Mouse (Mus musculus) heart, postnatal 14 days (tissue): ENCODE measurements at regions not wholly inside any gene's neighbourhood (a gene's known extent, or its start where the extent isn't known, plus 50 kb on each side); places are given as distances from the start of the nearest gene placed in this dataset.
"Not testable (repeated sequence)": the region's sequence is repeated elsewhere in the genome, so short reads cannot be mapped to it uniquely, and the experiment has no call there.

Experiments used
- DNase-seq, 2 experiments: peaks; one replicate each; pipeline ENCODE4 v3.0.0; 2021 to 2022
- intact Hi-C: fragments of 180-260 bp; cut with DNase I; formaldehyde crosslinking; loops from one replicate; pipeline ENCODE4 v1.15.1; 2025

- DNase-seq: no peak
- intact Hi-C loops: no loop called here
These were observed 180.1 kb upstream of the Irx2 start for GRCm38 (mm10) chr13:72448458-72449058.

DNA sequence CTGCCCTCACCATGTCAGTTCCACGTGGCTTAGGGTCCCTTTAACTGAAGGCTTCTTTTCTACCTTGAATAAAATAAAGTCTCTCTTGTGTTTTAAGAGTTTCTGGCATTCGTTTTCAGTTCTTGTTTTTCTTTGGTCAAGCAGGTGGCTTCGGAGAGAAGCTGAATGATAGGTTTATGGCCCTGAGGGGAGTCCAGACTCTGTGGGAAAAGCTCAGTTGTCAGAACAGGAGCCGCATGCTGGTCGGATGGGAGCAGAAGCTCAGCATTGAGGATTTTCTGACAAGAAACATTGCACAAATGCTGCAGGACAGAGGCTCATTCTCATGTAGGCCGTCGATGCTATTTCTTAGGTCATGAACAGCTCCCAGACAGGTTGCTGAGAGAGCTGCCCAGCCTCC lies 133.3 kb upstream of the Irx2 start:
- intact Hi-C loops: no loop called here
- DNase-seq: no peak

DNA sequence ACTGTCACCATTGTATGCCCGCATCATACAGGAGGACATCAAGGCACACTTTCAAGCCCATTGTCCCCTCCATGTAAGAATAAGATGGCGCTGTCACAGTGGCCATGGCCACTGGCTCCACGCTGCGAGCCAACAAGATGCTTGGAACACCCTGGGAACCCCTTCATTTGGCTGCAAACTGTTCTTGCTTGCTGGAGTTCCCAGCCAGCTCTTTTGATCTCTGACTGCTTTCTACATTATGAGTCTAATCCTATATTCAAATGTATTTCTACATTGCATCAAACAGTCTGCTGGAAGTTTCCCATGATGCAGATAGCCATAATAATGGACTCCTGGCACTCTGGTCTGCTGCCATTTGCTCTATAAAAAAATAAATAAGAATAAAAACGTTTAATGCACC lies 131.6 kb upstream of the Irx2 start:
- intact Hi-C loops: no loop called here
- no peak for DNase-seq

GRCm38 (mm10) chr13:72497521-72497920 lies 131.1 kb upstream of the Irx2 start:
- intact Hi-C loops: no loop called here
- no peak for DNase-seq

DNA sequence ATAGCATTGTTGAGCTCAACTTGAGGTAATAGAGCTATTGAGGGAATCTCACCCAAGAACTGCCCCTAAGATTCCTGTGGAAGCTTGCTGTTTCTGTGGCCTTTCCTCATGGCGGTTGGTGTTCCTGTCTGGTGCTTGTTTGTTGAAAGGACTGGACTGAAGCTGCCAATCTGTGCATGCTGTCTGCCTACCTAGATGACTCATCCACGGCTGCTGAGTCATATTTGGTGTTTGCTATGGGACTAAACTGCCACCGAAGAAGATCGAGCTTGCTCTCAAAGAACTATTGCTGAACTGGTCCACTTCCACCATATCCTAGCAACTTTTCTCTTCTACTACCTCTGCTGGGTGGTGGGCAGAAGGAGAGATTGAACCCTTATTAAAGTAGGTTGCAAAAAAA lies 122.7 kb upstream of the Irx2 start:
- no peak for DNase-seq
- intact Hi-C loops: no loop called here

- no peak for DNase-seq
- intact Hi-C loops: no loop called here
These were observed 90.0 kb upstream of the Irx2 start for GRCm38 (mm10) chr13:72538633-72539032.

DNA sequence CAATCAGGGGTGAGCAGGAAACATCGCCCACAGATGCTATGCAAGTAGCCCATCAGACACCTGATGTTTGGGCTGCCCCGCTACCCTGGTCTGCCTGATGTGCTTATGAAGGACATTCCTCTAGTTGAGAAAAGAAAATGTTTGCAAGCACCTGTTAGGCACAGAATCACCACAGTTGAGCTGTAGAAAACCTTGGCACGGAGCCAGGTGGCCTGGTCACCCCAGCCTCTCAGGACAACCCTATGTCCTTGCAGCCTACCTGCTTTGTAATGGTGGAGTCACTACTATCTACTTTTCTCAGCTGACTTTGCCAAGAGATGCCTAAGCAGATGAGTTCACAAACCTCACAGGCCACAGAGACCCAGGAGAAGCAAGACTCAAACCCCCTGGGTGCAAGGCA lies 86.9 kb upstream of the Irx2 start:
- DNase-seq: no peak
- intact Hi-C loops: no loop called here

GRCm38 (mm10) chr13:72557951-72558350 lies 70.7 kb upstream of the Irx2 start:
- intact Hi-C loops: no loop called here
- no peak for DNase-seq

GRCm38 (mm10) chr13:72571871-72572270 lies 56.7 kb upstream of the Irx2 start:
- intact Hi-C loops: no loop called here
- DNase-seq: no peak

- intact Hi-C loops: no loop called here
These were observed 55.8 kb upstream of the Irx2 start for GRCm38 (mm10) chr13:72572846-72573245.

GRCm38 (mm10) chr13:72574126-72574525 lies 54.5 kb upstream of the Irx2 start:
- DNase-seq, intact Hi-C loops: not testable (repeated sequence)

More at GRCm38 (mm10) chr13:72572846-72573245, 55.8 kb upstream of the Irx2 start:
- DNase-seq: no peak

GRCm38 (mm10) chr13:72576485-72576884 lies 52.1 kb upstream of the Irx2 start:
- DNase-seq: no peak
- intact Hi-C loops: no loop called here

DNA sequence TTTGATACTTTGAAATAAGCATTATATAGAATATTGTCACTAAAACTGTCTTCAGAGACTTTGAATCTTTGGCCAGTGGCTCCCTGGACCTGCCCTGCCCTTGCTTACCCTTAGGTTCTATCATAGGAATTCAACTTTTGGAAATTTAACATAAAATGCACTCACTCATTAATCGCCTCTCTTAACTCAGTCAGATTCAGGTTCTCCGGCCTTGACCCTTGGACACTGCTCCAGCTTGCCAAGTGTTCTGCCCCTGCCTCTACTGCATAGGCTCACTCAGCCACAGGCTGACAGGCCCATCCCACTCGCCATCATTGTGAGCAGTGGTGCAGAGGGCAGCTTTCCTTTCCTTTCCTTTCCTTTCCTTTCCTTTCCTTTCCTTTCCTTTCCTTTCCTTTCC lies 50.2 kb upstream of the Irx2 start:
- no peak for DNase-seq
- intact Hi-C loops: no loop called here
